Mouse (Mus musculus) heart, embryonic 14.5 days (tissue): ENCODE data around the gene AA986860. TPM values are rescaled to one million over a fixed set of nuclear protein-coding genes. Genes with fewer than 3 reads are reported as not detected.

ENCODE experiments used
- ATAC-seq: fragments of 200-750 bp; cut with Nextera tagmentation; 2 replicates; pipeline ENCODE4 v1.8.0; 2017; ENCODE audit warnings: low read depth, moderate TSS enrichment; ENCODE audit not compliant: insufficient number of reproducible peaks, insufficient read depth, low FRiP score
- H3K27ac ChIP-seq, 2 experiments: fragments of 200-500 bp in 1 of 2; fragments of 300-500 bp in 1 of 2; sonication (generic) in 1 of 2; replicated peaks in 1 of 2; 2 replicates each; pipeline ENCODE4 v1.5.1; 2012 to 2014; ENCODE audit warnings: low read depth in 2 of 2, low read length in 2 of 2, control low read depth in 1 of 2, mild to moderate bottlenecking in 1 of 2, mixed read lengths in 1 of 2; ENCODE audit not compliant: control insufficient read depth in 1 of 2, insufficient read depth in 1 of 2
- H3K27me3 ChIP-seq: fragments of 300-500 bp; sonication (generic); 2 replicates; pipeline ENCODE4 v1.6.1; 2014; ENCODE audit warnings: mild to moderate bottlenecking, low read length, control low read depth; ENCODE audit not compliant: control insufficient read depth, insufficient read depth
- H3K36me3 ChIP-seq: fragments of 300-500 bp; sonication (generic); 2 replicates; pipeline ENCODE4 v1.6.1; 2014; ENCODE audit warnings: mild to moderate bottlenecking, control low read depth, low read length, mixed read lengths; ENCODE audit not compliant: control insufficient read depth, insufficient read depth
- H3K4me1 ChIP-seq, 2 experiments: fragments of 200-500 bp in 1 of 2; fragments of 300-500 bp in 1 of 2; sonication (generic) in 1 of 2; 2 replicates each; pipeline ENCODE4 v1.6.1; 2012 to 2014; ENCODE audit warnings: low read length in 2 of 2, control low read depth in 1 of 2, mixed read lengths in 1 of 2; ENCODE audit not compliant: control insufficient read depth in 2 of 2, insufficient read depth in 2 of 2
- H3K4me2 ChIP-seq: fragments of 300-500 bp; sonication (generic); 2 replicates; pipeline ENCODE4 v1.6.1; 2014; ENCODE audit warnings: mild to moderate bottlenecking, low read length
- H3K4me3 ChIP-seq, 2 experiments: fragments of 200-500 bp in 1 of 2; fragments of 300-500 bp in 1 of 2; sonication (generic) in 1 of 2; 2 replicates each; pipeline ENCODE4 v1.5.1; 2012 to 2014; ENCODE audit warnings: low read length in 2 of 2, mild to moderate bottlenecking in 2 of 2, control low read depth in 1 of 2, low read depth in 1 of 2, moderate library complexity in 1 of 2; ENCODE audit not compliant: control insufficient read depth in 1 of 2, insufficient read depth in 1 of 2
- H3K9ac ChIP-seq: fragments of 300-500 bp; sonication (generic); 2 replicates; pipeline ENCODE4 v1.6.1; 2014; ENCODE audit warnings: mild to moderate bottlenecking, low read length
- H3K9me3 ChIP-seq: fragments of 300-500 bp; sonication (generic); 2 replicates; pipeline ENCODE4 v1.6.1; 2016; ENCODE audit warnings: low read length, control low read depth; ENCODE audit not compliant: control insufficient read depth
- WGBS: fragments of 180-500 bp; shearing (Covaris S2); extraction: QIAGEN DNeasy Blood & Tissue Kit; methylation state at CpG from one replicate; pipeline ENCODE4 v1.1.7; 2014; 5-methylcytosine and 5-hydroxymethylcytosine counted together
- polyA plus RNA-seq: library from polyadenylated mRNA; unstranded; fragments of >200 nt; fragmentation: Nextera tagmentation; extraction: Ambion mirVana; gene quantifications from 2 replicates; pipeline ENCODE4 v1.2.1, GENCODE M21; 2014

AA986860 gene
- polyA plus RNA-seq, 1 experiment from 2014 or later: 1.2 TPM

DNA sequence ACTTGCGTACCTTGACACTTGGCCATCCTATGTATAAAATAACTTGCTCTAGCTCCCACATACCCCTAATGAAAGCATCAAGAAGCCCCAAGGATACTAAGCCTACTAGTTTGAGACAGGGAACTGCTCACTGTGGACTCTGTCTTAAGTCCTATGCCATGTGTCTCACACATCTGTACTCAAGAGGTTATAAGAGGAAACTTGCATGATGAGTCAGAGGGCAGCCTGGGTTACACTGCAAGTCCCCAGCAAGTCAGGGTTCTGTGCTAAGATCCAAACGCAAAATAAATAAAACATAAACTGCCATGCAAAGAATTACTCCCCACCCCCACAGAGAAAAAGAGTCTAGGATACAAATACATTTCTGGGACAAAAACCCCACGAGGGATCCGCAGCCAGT lies 17.7 kb upstream of the AA986860 start:
- peaks cover 7 to 10% of the 10 kb centered on the region in 2 experiments for H3K4me1 ChIP-seq
- 80% methylated on average over 4 of the region's 4 CpGs for WGBS
- no peak overlapping the region for H3K4me3 ChIP-seq
- H3K27me3 ChIP-seq: no peaks in the 10 kb centered on the region
- peaks cover 20% of the 10 kb centered on the region; the same call in 1 of the 2 replicates for H3K36me3 ChIP-seq
- no peak for ATAC-seq
- H3K4me2 ChIP-seq: no peak overlapping the region
- no peak overlapping the region for H3K27ac ChIP-seq
- H3K9me3 ChIP-seq: no peaks in the 10 kb centered on the region
- no peak overlapping the region for H3K9ac ChIP-seq

DNA sequence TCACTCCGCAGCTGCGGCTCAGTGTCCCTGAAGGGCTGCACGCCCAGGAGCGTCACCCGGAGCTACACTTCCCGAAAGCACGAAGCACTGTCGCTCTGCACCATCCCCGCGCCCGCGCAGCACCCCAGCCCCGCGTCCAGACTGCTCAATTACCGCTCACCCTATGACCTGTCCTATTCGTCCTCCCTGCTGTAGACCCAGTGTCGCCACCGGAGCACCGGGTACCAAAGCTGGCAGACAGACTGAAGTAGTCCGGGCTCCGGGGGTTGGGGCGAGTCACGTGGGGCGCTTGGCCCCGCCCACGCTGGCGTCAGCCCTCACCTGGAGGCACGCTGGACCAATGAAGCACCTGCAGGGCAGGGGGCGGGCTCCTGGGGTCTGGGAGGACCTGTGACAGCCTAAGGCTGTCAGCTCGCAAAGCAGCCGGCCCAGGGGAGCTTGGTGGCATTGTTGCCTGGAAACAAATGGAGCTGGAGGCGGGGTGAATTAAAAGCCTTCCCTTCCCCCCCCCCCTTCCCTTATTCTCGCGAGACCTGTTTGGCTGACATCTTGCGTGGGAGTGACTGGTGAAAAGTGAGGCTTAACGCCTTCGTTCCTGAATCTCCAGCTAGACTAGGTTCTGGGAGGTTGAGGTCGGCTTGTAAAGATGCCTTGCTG lies 16.1 kb upstream of the AA986860 start, which contains the start of gene Gm29427:
Gm29427 (minus strand) TSS at position 239 of the 657 bp plus-strand sequence.
- under 1% methylated on average over 38 of the region's 38 CpGs for WGBS
- H3K4me2 ChIP-seq: peak within 1 kb of the TSS; percentile 99
- H3K4me1 ChIP-seq: peaks cover 6 to 10% of the 10 kb centered on the region in 2 experiments
- H3K4me3 ChIP-seq: peak within 1 kb of the TSS; percentile 83 to 96
- peak within 1 kb of the TSS; percentile 95 for H3K9ac ChIP-seq
- H3K36me3 ChIP-seq: peaks cover 22% of the 10 kb centered on the region; the same call in 1 of the 2 replicates
- no peaks in the 10 kb centered on the region for H3K9me3 ChIP-seq
- H3K27ac ChIP-seq: peak within 1 kb of the TSS; percentile 75 to 80
- peak; percentile 89 for ATAC-seq
- H3K27me3 ChIP-seq: no peaks in the 10 kb centered on the region

DNA sequence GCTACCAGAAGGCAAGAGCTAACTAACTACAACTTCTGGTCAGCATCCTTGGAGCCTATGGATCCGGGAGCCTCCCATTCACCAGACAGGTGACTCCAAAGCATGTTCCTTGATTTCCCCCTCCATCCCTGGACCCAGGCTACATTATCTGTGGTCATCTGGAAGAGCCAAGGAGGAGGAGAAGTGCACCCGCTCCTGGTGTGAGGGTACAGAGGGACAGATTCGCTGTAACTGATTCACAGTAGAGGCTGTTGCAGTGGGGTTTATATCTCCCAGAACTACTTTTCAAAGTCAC lies 15.6 kb upstream of the AA986860 start:
- H3K36me3 ChIP-seq: peaks cover 18% of the 10 kb centered on the region; the same call in 1 of the 2 replicates
- H3K9ac ChIP-seq: peak overlapping the region; percentile 95
- ATAC-seq: no peak
- 0% methylated on average over 3 of the region's 3 CpGs for WGBS
- H3K27me3 ChIP-seq: no peaks in the 10 kb centered on the region
- H3K9me3 ChIP-seq: no peaks in the 10 kb centered on the region
- H3K27ac ChIP-seq: peak overlapping the region; percentile 75 to 80; a peak in 3 of 4 replicates
- H3K4me1 ChIP-seq: peaks cover 4 to 10% of the 10 kb centered on the region in 2 experiments
- H3K4me3 ChIP-seq: peak overlapping the region; percentile 83 to 96
- H3K4me2 ChIP-seq: peak overlapping the region; percentile 99

DNA sequence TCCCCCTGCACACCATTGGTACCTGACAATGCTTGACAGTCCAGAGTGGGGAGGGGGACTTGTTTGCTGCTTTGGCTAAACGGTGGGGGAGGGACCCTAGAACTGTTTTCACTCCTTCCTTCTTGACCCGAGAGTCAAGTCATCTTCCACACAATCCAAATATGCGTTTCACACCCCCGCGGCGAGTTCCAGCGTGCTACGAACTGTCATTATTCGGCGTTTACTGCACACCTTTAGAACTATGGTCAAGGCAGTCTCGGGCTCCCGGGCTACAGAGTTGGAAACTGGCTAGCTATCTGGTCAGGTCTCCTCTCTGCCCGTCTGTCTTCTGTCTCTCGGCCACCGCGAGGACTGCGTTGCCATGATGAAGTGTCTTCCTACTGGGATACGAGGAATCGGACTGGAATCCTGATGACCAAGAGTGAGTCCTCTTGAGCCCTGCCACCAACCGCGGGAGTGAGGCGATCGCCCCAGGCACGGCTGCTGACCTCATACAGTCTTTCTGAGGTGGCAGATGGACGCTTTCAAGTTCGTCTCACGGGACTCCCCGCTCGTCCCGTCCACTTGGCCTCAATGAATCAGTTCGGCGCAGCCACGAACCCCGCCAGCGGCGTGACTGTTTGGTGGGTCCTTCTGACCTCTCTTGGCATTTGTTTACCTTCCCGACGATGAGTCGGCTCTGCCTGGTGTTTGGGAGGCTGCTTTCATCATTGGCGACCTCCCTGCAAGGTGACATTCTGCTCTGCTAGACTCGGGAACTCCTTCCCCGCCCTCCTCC lies 15.1 kb upstream of the AA986860 start:
- peaks cover 4 to 10% of the 10 kb centered on the region in 2 experiments for H3K4me1 ChIP-seq
- peak overlapping the region; percentile 95 for H3K9ac ChIP-seq
- H3K4me3 ChIP-seq: peak overlapping the region; percentile 83 to 96
- 0 out of 2 replicates have a peak, but pooled peaks have one; percentile 25 for ATAC-seq
- peaks cover 15% of the 10 kb centered on the region; the same call in 1 of the 2 replicates for H3K36me3 ChIP-seq
- under 1% methylated on average over 42 of the region's 42 CpGs for WGBS
- H3K27me3 ChIP-seq: no peaks in the 10 kb centered on the region
- no peaks in the 10 kb centered on the region for H3K9me3 ChIP-seq
- peak overlapping the region; percentile 99 for H3K4me2 ChIP-seq
- H3K27ac ChIP-seq: peak overlapping the region; percentile 75 to 80

DNA sequence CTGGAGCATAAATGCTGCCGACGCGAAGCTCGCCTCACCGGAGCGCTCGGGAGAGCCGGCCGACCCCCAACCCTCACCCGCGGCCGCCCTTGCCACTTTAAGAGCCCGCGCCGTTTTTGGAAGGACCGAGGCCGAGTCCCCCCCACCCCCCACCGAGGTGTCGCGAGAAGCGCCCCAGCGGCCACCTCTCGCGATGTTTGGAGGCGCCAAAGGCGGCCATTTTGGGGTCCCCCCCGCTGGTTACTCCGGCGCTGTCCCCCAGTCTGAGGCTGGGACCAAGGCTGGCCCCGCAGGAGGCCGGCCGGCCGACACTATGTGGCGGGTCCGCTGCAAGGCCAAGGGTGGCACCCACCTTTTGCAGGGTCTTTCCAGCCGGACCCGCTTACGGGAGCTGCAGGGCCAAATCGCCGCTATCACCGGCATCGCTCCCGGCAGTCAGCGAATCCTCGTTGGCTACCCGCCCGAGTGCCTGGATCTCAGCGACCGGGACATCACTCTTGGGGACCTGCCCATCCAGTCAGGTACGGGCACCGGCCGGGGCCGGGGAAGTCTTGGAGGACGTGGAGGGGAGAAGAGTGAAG lies 14.4 kb upstream of the AA986860 start, which contains the start of gene Yod1:
Yod1 (plus strand) TSS at position 37 of the 581 bp plus-strand sequence.
- H3K9me3 ChIP-seq: no peaks in the 10 kb centered on the region
- WGBS: 1% methylated on average over 54 of the region's 54 CpGs
- peak; percentile 66 for ATAC-seq

DNA sequence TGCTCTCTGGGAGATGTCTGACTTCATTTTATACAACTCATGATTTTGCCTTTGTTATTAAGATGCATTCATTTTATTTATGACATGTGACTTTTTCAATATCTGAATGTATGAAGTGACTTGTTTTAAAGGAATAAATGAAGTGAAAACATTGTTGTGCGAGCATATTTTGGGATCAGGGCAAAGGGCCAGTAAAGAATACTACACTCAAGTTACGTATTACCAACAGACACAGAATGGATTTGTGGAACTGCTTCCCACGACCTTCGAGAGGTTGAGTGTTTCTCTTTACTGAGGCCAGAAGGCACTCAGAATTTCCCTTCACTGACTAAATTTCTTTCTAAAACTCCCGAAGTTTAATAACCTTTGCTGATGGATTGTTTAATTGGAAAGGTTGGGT lies 7.6 kb upstream of the AA986860 start:
- no peak for ATAC-seq
- 92% methylated on average over 5 of the region's 5 CpGs for WGBS
- H3K4me2 ChIP-seq: no peak overlapping the region
- no peaks in the 10 kb centered on the region for H3K4me1 ChIP-seq
- no peaks in the 10 kb centered on the region for H3K9me3 ChIP-seq
- H3K36me3 ChIP-seq: peaks cover 8% of the 10 kb centered on the region; the same call in 1 of the 2 replicates
- H3K4me3 ChIP-seq: no peak overlapping the region
- H3K27ac ChIP-seq: no peak overlapping the region
- no peaks in the 10 kb centered on the region for H3K27me3 ChIP-seq
- H3K9ac ChIP-seq: no peak overlapping the region

More for the DNA sequence above, 14.4 kb upstream of the AA986860 start, which contains the start of gene Yod1:
- Histone ChIP-seq H3K4me1 (peaks cover 4 to 10% of the 10 kb centered on the region in 2 experiments), H3K9ac (peak within 1 kb of the TSS; percentile 95), H3K27ac (peak within 1 kb of the TSS; percentile 75 to 80), H3K4me3 (peak within 1 kb of the TSS; percentile 83 to 96), H3K27me3 (no peaks in the 10 kb centered on the region), H3K4me2 (peak within 1 kb of the TSS; percentile 99), H3K36me3 (peaks cover 15% of the 10 kb centered on the region; the same call in 1 of the 2 replicates)

DNA sequence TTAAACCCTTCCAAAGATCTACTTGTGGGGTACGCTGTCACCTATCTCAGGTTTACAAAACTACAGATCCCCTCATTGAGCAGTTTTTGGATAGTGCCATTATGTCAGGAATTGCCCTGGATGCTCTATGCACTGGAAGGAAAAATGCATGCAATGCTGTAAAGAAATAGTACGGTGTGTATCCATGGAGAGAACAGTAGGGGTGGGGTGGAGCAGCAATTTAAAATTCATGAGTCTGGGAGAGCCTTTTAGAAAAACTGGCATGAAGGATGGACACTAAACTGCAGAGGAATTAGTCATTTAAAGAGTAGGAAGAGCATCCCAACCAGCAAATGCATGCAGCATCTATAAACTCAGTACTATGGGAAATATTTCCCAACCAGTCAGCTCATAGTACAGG lies 5.4 kb upstream of the AA986860 start:
- no peaks in the 10 kb centered on the region for H3K4me1 ChIP-seq
- H3K27me3 ChIP-seq: no peaks in the 10 kb centered on the region
- no peak overlapping the region for H3K27ac ChIP-seq
- no peak overlapping the region for H3K4me3 ChIP-seq
- ATAC-seq: no peak
- 0 out of 2 replicates have a peak, but pooled peaks cover 3% of the 10 kb centered on the region for H3K36me3 ChIP-seq
- H3K4me2 ChIP-seq: no peak overlapping the region
- H3K9me3 ChIP-seq: no peaks in the 10 kb centered on the region
- 91% methylated on average over 2 of the region's 2 CpGs for WGBS
- H3K9ac ChIP-seq: no peak overlapping the region
